Mouse (Mus musculus) liver, embryonic 14.5 days (tissue): ENCODE measurements around the gene Tmco5.

Experiments used
- CTCF ChIP-seq: IDR thresholded peaks from 2 replicates; pipeline ENCODE4 v1.5.1; 2016; ENCODE audit warnings: antibody characterized with exemption, low read depth, control low read depth
- EP300 ChIP-seq: IDR thresholded peaks from 2 replicates; pipeline ENCODE4 v1.6.1; 2016; ENCODE audit warnings: antibody characterized with exemption, low read depth

DNA sequence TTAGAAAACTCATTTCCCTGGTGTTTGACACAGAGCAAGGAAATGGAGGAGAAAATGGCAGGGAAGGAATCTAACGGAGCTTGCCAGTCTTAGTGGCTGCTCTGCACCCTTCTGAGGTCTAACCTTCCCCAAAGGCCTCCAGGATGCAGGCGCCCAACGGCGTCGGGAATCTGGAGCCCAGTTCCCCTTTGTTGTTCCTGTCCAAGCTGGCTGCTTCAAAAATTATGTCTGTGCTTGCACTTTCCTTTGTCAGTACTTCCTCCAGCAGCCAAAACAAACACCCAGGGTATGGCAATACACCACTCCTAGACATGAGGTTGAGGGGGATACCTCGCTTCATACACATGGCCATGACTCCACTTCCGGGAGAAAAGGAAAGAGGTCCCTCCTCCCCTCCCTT lies 53.7 kb downstream of the Tmco5 start:
- TF ChIP-seq EP300 (no peak), CTCF (no peak)
